Mouse (Mus musculus) cerebellum, adult 9-11 months (tissue): Measurements from ENCODE around the gene Gm32742.
"Not testable (repeated sequence)": the region's sequence is repeated elsewhere in the genome, so short reads cannot be mapped to it uniquely, and the experiment has no call there.

Experiments
- DNase-seq: peaks from one replicate; pipeline ENCODE4 v3.0.0; 2022

The Gm32742 gene

GRCm38 (mm10) chr9:51147294-51147693 is 18.0 kb downstream of the Gm32742 start:
- no peak for DNase-seq

- DNase-seq: no peak
Measured at GRCm38 (mm10) chr9:51146496-51146895, 18.8 kb downstream of the Gm32742 start.

- DNase-seq: no peak
Measured at GRCm38 (mm10) chr9:51144218-51144617, 21.1 kb downstream of the Gm32742 start.

GRCm38 (mm10) chr9:51143437-51143836 is 21.9 kb downstream of the Gm32742 start:
- no peak for DNase-seq

GRCm38 (mm10) chr9:51140711-51141110 is 24.6 kb downstream of the Gm32742 start:
- DNase-seq: no peak

GRCm38 (mm10) chr9:51139401-51139800 is 25.9 kb downstream of the Gm32742 start:
- DNase-seq: not testable (repeated sequence)

GRCm38 (mm10) chr9:51138301-51138700 is 27.0 kb downstream of the Gm32742 start:
- DNase-seq: no peak

- no peak for DNase-seq
Measured at GRCm38 (mm10) chr9:51137836-51138235, 27.5 kb downstream of the Gm32742 start.

GRCm38 (mm10) chr9:51137432-51137831 is 27.9 kb downstream of the Gm32742 start:
- no peak for DNase-seq

GRCm38 (mm10) chr9:51136985-51137384 is 28.3 kb downstream of the Gm32742 start:
- no peak for DNase-seq

- no peak for DNase-seq
Measured at GRCm38 (mm10) chr9:51114767-51115166, 50.5 kb downstream of the Gm32742 start.

GRCm38 (mm10) chr9:51105751-51106150 is 59.6 kb downstream of the Gm32742 start:
- no peak for DNase-seq

- DNase-seq: peak; percentile 9
Measured at GRCm38 (mm10) chr9:51103808-51104514, 61.4 kb downstream of the Gm32742 start.

- DNase-seq: peak; percentile 14
Measured at GRCm38 (mm10) chr9:51102963-51103807, 62.1 kb downstream of the Gm32742 start.

GRCm38 (mm10) chr9:51101756-51102425 is 63.4 kb downstream of the Gm32742 start, which contains the start of gene 4833427G06Rik:
Gene 4833427G06Rik (minus strand): TSS chr9:51102078.
- DNase-seq: peak; percentile 35

GRCm38 (mm10) chr9:51096306-51096705 is 69.0 kb downstream of the Gm32742 start:
- DNase-seq: no peak

GRCm38 (mm10) chr9:51093697-51094096 is 71.6 kb downstream of the Gm32742 start:
- DNase-seq: no peak

- DNase-seq: no peak
Measured at GRCm38 (mm10) chr9:51081614-51082013, 83.7 kb downstream of the Gm32742 start.
